Mouse (Mus musculus): ENCODE measurements around the gene Coro2a. TPM values are rescaled to one million over a fixed set of nuclear protein-coding genes. Genes with fewer than 3 reads are reported as not detected.
A peak's percentile ranks its signal among the peaks of the same experiment; 100 is the strongest.
"Not testable (repeated sequence)": the region's sequence is repeated elsewhere in the genome, so short reads cannot be mapped to it uniquely, and the experiment has no call there.

Gene Coro2a
- polyA plus RNA-seq, 1 experiment from 2014 or later, result 3.2 TPM

GRCm38 (mm10) chr4:46584084-46584483 is 17.9 kb downstream of the Coro2a start:
- H3K27ac ChIP-seq (replicated peaks); H3K27me3 ChIP-seq; H3K9ac ChIP-seq; H3K9me3 ChIP-seq (replicated peaks); H3K4me3 ChIP-seq (replicated peaks); H3K36me3 ChIP-seq (replicated peaks); H3K4me2 ChIP-seq; ATAC-seq (ENCODE audit: insufficient read depth): not testable (repeated sequence)
- 25% methylated on average over 2 of the region's 6 CpGs for WGBS (ENCODE audit: insufficient replicate concordance)
- peaks cover 11% of the 10 kb centered on the region for H3K4me1 ChIP-seq (replicated peaks)

DNA sequence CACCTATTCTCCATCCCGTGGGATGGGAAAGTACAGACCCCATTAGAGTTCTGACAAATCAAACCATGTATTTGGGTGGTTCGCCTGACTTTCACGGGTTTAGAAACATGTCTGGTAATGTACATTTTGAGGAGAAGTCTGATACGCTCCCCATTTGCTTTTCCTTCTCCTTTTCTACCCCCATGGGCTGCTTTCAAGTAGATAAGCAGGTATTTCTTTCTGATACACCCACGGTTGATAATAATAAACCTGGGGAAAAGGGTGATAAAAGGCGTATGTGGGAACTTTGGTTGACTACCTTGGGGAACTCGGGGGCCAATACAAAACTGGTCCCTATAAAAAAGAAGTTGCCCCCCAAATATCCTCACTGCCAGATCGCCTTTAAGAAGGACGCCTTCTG is 20.0 kb downstream of the Coro2a start:
- not testable (repeated sequence) for H3K27me3 ChIP-seq; H3K36me3 ChIP-seq (replicated peaks); H3K9me3 ChIP-seq (replicated peaks); H3K9ac ChIP-seq; H3K4me3 ChIP-seq (replicated peaks); ATAC-seq (ENCODE audit: insufficient read depth); H3K27ac ChIP-seq (replicated peaks); H3K4me2 ChIP-seq
- 64% methylated on average over 9 of the region's 9 CpGs for WGBS (ENCODE audit: insufficient replicate concordance)
- H3K4me1 ChIP-seq (replicated peaks), result peaks cover 10% of the 10 kb centered on the region

- not testable (repeated sequence) for H3K27me3 ChIP-seq; H3K27ac ChIP-seq (replicated peaks); ATAC-seq (ENCODE audit: insufficient read depth); H3K9me3 ChIP-seq (replicated peaks); H3K4me2 ChIP-seq; H3K36me3 ChIP-seq (replicated peaks); H3K9ac ChIP-seq; H3K4me3 ChIP-seq (replicated peaks)
- WGBS (ENCODE audit: insufficient replicate concordance), result 89% methylated on average over 22 of the region's 22 CpGs
- peaks cover 10% of the 10 kb centered on the region for H3K4me1 ChIP-seq (replicated peaks)
Observed at GRCm38 (mm10) chr4:46581577-46581976, 20.4 kb downstream of the Coro2a start.

DNA sequence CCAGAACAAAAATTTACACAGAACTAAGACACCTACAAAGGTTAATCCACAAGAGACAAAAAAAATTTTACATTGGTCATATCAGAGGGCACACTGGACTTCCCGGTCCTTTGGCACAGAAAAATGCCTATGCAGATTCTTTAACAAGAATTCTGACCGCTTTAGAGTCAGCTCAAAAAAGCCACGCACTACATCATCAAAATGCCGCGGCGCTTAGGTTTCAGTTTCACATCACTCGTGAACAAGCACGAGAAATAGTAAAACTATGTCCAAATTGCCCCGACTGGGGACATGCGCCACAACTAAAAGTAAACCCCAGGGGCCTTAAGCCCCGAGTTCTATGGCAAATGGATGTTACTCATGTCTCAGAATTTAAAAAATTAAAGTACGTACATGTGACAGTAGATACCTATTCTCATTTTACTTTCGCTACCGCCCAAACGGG is 21.2 kb downstream of the Coro2a start:
- not testable (repeated sequence) for H3K4me3 ChIP-seq (replicated peaks); H3K9ac ChIP-seq; H3K27ac ChIP-seq (replicated peaks)

GRCm38 (mm10) chr4:46578796-46579346 is 23.1 kb downstream of the Coro2a start:
- ATAC-seq (ENCODE audit: insufficient read depth); H3K27ac ChIP-seq (replicated peaks); H3K9me3 ChIP-seq (replicated peaks); H3K4me3 ChIP-seq (replicated peaks); H3K27me3 ChIP-seq; H3K36me3 ChIP-seq (replicated peaks); H3K4me2 ChIP-seq; H3K4me1 ChIP-seq (replicated peaks); H3K9ac ChIP-seq: not testable (repeated sequence)
- WGBS (ENCODE audit: insufficient replicate concordance), result 81% methylated on average over 8 of the region's 8 CpGs

More for the DNA sequence above, 21.2 kb downstream of the Coro2a start:
- H3K36me3 ChIP-seq (replicated peaks); ATAC-seq (ENCODE audit: insufficient read depth); H3K27me3 ChIP-seq; H3K4me1 ChIP-seq (replicated peaks); H3K9me3 ChIP-seq (replicated peaks); H3K4me2 ChIP-seq: not testable (repeated sequence)
- 79% methylated on average over 15 of the region's 15 CpGs for WGBS (ENCODE audit: insufficient replicate concordance)

DNA sequence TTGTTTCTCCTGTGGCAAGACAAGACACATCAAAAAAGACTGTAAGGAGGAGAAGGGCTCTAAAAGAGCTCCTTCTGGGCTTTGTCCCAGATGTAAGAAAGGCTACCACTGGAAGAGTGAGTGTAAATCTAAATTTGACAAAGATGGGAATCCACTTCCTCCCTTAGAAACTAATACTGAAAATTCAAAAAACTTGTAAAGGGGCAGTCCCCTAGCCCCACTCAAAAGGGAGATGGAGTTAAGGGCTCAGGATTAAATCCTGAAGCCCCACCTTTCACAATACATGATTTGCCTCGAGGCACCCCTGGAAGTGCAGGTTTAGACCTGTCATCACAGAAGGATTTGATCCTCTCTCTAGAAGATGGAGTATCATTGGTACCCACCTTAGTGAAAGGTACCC is 23.8 kb downstream of the Coro2a start:
- 35% methylated on average over 1 of the region's 1 CpGs for WGBS (ENCODE audit: insufficient replicate concordance)
- Histone ChIP-seq H3K9me3 (replicated peaks) (no peaks in the 10 kb centered on the region), H3K4me3 (replicated peaks) (no peak overlapping the region), H3K36me3 (replicated peaks) (no peaks in the 10 kb centered on the region), H3K27ac (replicated peaks) (no peak overlapping the region), H3K27me3 (no peaks in the 10 kb centered on the region), H3K4me1 (replicated peaks) (peaks cover 9% of the 10 kb centered on the region; the same call in 1 of the 2 replicates), H3K9ac (no peak overlapping the region), H3K4me2 (no peak overlapping the region)
- ATAC-seq (ENCODE audit: insufficient read depth), result no peak

GRCm38 (mm10) chr4:46575509-46576284 is 26.3 kb downstream of the Coro2a start:
- not testable (repeated sequence) for H3K4me3 ChIP-seq (replicated peaks); H3K4me2 ChIP-seq; ATAC-seq (ENCODE audit: insufficient read depth); H3K9ac ChIP-seq; H3K4me1 ChIP-seq (replicated peaks); H3K9me3 ChIP-seq (replicated peaks); H3K36me3 ChIP-seq (replicated peaks); H3K27ac ChIP-seq (replicated peaks); H3K27me3 ChIP-seq
- WGBS (ENCODE audit: insufficient replicate concordance), result 43% methylated on average over 6 of the region's 10 CpGs

DNA sequence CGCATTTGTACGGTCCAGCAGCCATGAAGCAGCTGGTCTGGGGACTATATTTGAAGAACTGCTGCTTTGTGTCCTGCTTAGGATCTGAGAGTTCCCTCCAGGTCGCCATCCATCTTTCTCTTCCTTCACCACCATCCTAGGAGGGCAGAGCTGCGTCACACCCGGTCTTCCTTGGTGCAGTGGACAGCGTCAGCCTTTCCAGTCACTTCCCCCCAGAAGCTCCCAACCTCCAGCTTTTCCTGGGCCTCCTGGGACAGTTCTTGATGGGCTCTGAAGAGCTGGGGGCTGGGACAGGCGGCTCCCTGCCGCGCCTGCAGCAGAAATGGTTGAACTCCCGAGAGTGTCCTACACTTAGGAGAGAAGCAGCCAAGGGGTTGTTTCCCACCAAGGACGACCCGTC is 27.2 kb downstream of the Coro2a start:
- no peak for ATAC-seq (ENCODE audit: insufficient read depth)
- Histone ChIP-seq H3K9ac (no peak overlapping the region), H3K9me3 (replicated peaks) (no peaks in the 10 kb centered on the region), H3K27ac (replicated peaks) (0 out of 2 replicates have a peak overlapping the region, but pooled peaks have one; percentile 33), H3K4me2 (peak overlapping the region; percentile 23; the same call in 1 of the 2 replicates), H3K27me3 (no peaks in the 10 kb centered on the region), H3K36me3 (replicated peaks) (no peaks in the 10 kb centered on the region), H3K4me1 (replicated peaks) (peaks cover 9% of the 10 kb centered on the region; the same call in 1 of the 2 replicates), H3K4me3 (replicated peaks) (no peak overlapping the region)
- 19% methylated on average over 12 of the region's 12 CpGs for WGBS (ENCODE audit: insufficient replicate concordance)

- Histone ChIP-seq H3K9me3 (replicated peaks) (no peaks in the 10 kb centered on the region), H3K27me3 (no peaks in the 10 kb centered on the region), H3K4me1 (replicated peaks) (peaks cover 9% of the 10 kb centered on the region; the same call in 1 of the 2 replicates), H3K36me3 (replicated peaks) (no peaks in the 10 kb centered on the region), H3K4me2 (peak overlapping the region; percentile 23; the same call in 1 of the 2 replicates), H3K4me3 (replicated peaks) (no peak overlapping the region), H3K27ac (replicated peaks) (0 out of 2 replicates have a peak overlapping the region, but pooled peaks have one; percentile 33), H3K9ac (no peak overlapping the region)
- no peak for ATAC-seq (ENCODE audit: insufficient read depth)
- WGBS (ENCODE audit: insufficient replicate concordance), result 34% methylated on average over 9 of the region's 9 CpGs
Observed at GRCm38 (mm10) chr4:46574024-46574753, 27.8 kb downstream of the Coro2a start.

GRCm38 (mm10) chr4:46572616-46573015 is 29.4 kb downstream of the Coro2a start:
- Histone ChIP-seq H3K27me3 (no peaks in the 10 kb centered on the region), H3K27ac (replicated peaks) (no peak overlapping the region), H3K4me3 (replicated peaks) (no peak overlapping the region), H3K4me2 (no peak overlapping the region), H3K9ac (no peak overlapping the region), H3K4me1 (replicated peaks) (peaks cover 9% of the 10 kb centered on the region; the same call in 1 of the 2 replicates), H3K9me3 (replicated peaks) (no peaks in the 10 kb centered on the region), H3K36me3 (replicated peaks) (no peaks in the 10 kb centered on the region)
- ATAC-seq (ENCODE audit: insufficient read depth), result no peak
- WGBS (ENCODE audit: insufficient replicate concordance), result 62% methylated on average over 4 of the region's 4 CpGs

GRCm38 (mm10) chr4:46571744-46572143 is 30.3 kb downstream of the Coro2a start:
- Histone ChIP-seq H3K4me3 (replicated peaks) (no peak overlapping the region), H3K9ac (no peak overlapping the region), H3K9me3 (replicated peaks) (no peaks in the 10 kb centered on the region), H3K4me2 (no peak overlapping the region), H3K27me3 (no peaks in the 10 kb centered on the region), H3K27ac (replicated peaks) (no peak overlapping the region), H3K4me1 (replicated peaks) (peaks cover 9% of the 10 kb centered on the region; the same call in 1 of the 2 replicates), H3K36me3 (replicated peaks) (no peaks in the 10 kb centered on the region)
- ATAC-seq (ENCODE audit: insufficient read depth), result no peak
- 71% methylated on average over 9 of the region's 9 CpGs for WGBS (ENCODE audit: insufficient replicate concordance)
